Mouse (Mus musculus): Measurements from ENCODE around the gene Cyp4a32. TPM values are rescaled to one million over a fixed set of nuclear protein-coding genes. Genes with fewer than 3 reads are reported as not detected.

Cyp4a32 gene
- not detected for total RNA-seq (2023)

GRCm38 (mm10) chr4:115600611-115601010 is at the start of gene Cyp4a32:
TSS of gene Cyp4a32 (plus strand) at chr4:115600969.

GRCm38 (mm10) chr4:115563401-115563800 is 37.4 kb upstream of the Cyp4a32 start, which contains the start of gene Cyp4a31:
TSS of gene Cyp4a31 (plus strand) at chr4:115563649.

GRCm38 (mm10) chr4:115647580-115647979 is 46.8 kb downstream of the Cyp4a32 start, which contains the start of gene Cyp4b1:
TSS of gene Cyp4b1 (minus strand) at chr4:115647723.

Other genes with a start within 250 kb of the Cyp4a32 start
- not detected for gene Cyp4a12b, start 189.3 kb upstream of the Cyp4a32 start, total RNA-seq (2023)
- gene Cyp4a30b, start 148.4 kb upstream of the Cyp4a32 start, total RNA-seq (2023) = not detected
- gene Cyp4a14, start 104.8 kb upstream of the Cyp4a32 start, total RNA-seq (2023) = not detected
- not detected for gene Cyp4a10, start 82.7 kb upstream of the Cyp4a32 start, total RNA-seq (2023)
- gene Cyp4a31, start 37.3 kb upstream of the Cyp4a32 start, total RNA-seq (2023) = not detected
- gene Cyp4b1, start 46.8 kb downstream of the Cyp4a32 start, total RNA-seq (2023) = not detected
- gene Efcab14, start 136.8 kb downstream of the Cyp4a32 start, total RNA-seq (2023) = 10 to 100 TPM; 50.7 to 54.4 TPM
- not detected for gene Tex38, start 180.0 kb downstream of the Cyp4a32 start, total RNA-seq (2023)
- 10 to 100 TPM; 19.3 to 23.7 TPM for gene Atpaf1, start 183.8 kb downstream of the Cyp4a32 start, total RNA-seq (2023)
- 10 to 100 TPM; 17.2 to 19.4 TPM for gene Mob3c, start 227.1 kb downstream of the Cyp4a32 start, total RNA-seq (2023)
- gene Mknk1, start 238.2 kb downstream of the Cyp4a32 start, total RNA-seq (2023) = 10 to 100 TPM; 73.7 to 76.3 TPM